Mouse (Mus musculus) right cerebral cortex, adult 2 months (tissue): Measurements from ENCODE around the gene Pacrg.

ENCODE experiments used
- DNase-seq, 2 experiments: peaks; one replicate each; pipeline ENCODE4 v3.0.0; 2021 to 2022; ENCODE audit warnings: low spot score in 2 of 2

Pacrg gene

DNA sequence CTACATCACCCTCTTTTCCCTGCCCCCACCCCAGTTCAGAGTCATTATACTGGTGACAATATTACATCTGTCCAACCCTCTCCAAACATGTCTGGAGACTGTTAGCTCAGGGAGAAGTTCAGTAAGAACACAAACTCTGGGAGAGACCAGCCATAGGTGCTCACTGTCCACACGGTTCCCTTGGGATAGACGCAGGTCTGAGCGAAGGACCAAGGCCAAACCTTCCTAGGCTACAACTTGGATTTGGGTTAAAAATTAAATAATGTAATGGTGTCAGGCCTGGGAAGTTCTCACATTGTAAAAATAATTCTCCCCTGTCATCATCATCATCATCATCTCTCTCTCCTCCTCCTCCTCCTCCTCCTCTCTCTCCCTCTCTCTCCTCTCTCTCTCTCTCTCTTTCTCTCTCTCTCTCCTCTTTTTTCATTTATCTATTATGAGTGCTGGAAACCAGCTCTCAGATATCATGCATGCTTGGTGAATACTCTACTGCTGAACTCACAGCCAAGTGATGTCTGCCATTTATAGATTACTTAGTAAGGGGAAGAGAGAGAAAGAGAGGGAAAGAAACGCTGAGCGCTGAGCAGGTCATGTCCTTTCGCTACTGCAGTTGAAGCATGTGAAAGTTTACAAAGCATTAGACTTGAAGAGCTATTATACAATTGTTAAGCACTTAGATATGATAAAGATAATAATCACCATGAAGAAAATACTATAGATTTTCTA lies 215.2 kb downstream of the Pacrg start:
- DNase-seq = no peak

DNA sequence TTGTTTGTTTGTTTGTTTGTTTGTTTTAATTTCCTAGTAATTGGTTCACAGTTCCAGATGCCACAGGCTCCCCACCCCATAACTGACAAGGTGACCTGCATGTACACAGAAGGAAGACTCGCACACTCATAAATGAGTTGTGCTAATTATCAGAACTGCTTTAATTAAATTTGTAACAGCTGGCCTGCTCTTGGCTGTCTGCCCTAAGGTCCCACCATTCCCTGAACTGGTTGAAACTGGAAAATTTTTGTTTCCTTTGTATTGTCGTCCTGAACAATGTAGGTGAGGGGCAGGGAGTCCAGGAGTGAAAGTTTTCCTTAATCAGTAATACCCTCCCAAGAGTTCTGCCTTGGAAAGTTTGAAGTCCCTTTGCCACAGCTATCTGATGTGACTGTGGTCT lies 219.5 kb downstream of the Pacrg start:
- DNase-seq = no peak

DNA sequence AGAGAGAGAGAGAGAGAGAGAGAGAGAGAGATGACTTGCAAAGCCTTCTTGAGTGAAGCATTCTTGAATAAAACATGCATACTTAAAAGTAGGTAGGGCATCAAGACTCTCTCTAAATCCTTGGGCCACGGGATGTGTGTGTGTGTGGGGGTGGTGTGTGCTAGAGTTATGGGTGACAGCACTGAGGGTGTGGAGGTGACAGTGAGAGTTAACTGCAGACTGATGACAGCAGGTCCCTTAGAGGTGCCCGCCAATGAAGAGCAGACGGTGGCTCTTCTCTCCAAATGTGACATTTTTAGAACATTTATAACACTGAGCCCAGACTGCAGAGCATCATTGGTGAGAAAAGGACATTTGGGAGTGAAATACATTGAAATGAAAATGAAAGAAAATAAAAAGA lies 220.2 kb downstream of the Pacrg start:
- peak; percentile 4 to 8 for DNase-seq

DNA sequence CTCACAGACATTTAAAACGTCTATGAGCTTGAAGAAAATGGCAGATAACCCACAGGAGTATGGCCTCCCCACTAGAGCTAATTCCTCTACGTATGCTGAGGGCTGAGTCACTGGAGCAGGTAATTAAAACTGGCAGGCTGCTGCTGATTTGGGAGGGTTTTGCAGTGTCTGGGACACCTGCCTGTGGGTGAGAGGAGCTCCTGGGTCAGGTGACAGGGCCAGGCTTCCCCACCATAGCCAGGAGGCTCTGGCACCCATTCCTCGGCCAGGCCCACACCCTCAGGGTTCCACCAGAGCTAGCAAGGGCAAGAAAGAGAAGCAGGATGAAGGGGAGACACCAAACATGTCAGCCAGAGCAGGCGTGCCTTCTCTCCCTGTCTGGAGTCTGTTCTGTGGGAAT lies 222.5 kb downstream of the Pacrg start:
- no peak for DNase-seq

DNA sequence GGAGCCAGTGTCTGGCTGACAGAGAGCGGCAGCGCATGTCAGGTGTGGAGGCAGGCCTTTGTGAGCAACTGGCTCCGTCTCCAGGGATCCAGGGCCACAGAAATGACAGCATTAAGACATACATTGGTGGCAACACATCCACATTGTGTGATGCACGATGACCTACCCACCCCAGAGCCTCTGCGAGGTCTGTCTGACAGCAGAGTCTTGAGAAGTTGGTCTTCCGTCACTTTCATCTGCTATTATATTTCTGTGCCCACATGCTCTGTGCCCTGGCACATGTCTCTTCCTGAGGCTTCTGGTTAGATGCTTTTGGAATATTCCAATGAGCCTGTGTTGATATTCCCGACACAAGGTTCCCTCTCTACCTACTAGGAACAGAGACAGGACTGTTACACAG lies 224.5 kb downstream of the Pacrg start:
- no peak for DNase-seq

DNA sequence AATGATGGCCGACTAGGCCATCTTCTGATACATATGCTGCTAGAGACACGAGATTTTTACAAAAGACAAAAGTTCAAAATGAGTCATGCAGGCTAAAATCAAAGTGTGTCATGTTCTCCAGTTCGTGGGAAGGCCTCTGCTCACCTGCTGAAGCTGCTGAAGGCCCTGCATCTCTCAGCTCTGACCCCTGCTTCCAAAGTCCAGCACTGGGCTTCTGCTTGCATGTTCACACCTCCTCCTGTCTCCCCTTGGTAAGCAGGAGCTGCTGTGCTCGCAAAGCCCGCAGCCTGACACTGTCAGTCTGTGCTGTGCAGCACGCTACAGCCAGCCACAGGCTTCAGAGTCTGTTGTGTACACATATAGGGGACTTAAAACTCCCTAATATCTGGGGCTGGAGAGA lies 225.4 kb downstream of the Pacrg start:
- no peak for DNase-seq

DNA sequence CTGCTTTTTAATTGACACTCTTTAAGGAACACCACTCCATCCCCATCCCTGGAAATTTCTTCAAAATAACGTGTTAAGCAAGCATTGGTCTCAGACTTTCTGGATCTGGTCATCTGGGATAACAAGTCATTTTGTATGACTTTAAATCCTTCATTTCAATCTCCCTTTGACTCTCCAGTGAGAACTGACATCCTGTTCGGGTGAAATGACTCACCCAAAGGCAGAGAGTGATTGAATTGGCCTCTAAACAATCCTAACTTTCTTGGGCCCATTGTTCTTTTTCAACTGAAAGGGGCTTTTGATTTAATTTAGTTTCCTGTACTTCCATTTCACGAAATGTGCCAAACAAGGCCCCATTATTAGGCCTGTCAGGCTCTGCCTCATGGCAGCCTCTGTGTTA lies 228.5 kb downstream of the Pacrg start:
- no peak for DNase-seq

DNA sequence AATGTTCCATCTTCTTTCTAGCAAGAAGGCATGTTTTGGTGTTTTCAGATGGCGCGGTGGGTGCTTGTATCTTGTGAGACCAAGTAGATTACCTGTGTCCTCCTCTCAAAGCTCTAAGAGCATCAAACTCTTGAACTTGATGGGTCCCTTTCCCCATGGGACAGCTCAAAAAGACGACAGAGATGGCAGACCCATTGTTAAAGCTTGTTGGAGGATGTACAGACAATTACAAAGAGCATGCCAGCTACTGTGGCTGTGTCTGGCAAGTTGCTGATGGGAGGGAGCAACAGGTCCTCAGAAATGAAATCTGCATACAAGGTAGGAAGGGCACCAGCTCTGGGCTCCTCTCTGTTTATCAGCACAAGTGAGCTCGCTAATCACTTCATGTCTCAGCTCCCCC lies 232.0 kb downstream of the Pacrg start:
- DNase-seq = no peak

DNA sequence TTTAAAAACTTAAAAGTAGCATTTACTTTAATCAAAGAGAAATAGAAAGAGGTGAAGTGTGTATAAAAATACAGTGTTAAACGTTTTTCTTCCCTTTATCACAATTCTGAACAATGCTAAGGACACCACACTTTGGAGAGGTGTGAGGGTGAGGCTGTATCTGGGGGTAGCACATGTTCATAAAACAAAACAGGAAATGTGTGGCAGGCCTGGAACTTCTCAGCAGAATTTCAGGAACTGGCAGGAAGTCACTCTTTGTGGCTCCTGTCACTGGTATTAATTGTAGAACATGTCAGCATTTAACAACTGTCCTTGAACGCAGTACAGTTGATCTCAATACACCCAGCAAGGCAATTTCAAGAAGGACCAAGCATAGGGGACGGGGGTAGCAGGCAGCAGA lies 234.0 kb downstream of the Pacrg start:
- no peak for DNase-seq

DNA sequence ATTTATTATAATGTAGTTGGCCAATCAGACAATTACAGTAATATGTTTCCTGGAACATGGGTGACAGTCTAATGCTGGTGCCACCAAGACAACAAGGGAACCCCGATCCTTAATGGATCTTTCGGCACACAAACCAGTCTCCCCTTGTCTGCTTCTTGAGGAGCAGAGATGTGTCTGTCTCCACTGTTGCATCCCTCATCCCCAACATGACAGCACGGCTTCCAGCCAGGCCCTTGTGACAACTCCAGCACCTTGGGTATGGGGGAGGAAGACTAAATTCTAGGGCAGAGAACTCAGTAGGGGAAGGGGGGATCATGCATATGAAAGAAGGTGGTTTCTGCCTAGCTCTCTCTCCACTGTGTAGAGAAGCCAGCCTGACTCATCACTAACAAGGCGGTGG lies 242.4 kb downstream of the Pacrg start:
- no peak for DNase-seq

DNA sequence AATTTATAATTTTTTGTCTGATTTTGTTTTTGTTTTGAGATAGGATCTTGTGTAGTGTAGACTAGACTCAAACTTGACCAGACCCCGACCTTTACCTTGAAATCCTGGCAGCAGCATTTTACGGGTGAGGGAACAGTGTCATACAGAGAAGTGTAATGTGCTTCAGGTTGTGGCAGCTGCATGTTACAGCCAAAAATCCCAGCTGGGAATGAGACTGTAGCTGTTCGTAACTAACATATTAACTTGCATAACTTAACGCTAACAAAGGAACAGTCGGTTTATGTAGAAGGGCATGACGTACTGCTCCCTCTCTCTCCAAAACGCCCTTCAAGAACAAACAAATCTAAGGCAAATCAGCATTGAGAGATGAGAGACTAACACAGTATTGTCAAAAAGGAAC lies 250.5 kb downstream of the Pacrg start:
- no peak for DNase-seq

DNA sequence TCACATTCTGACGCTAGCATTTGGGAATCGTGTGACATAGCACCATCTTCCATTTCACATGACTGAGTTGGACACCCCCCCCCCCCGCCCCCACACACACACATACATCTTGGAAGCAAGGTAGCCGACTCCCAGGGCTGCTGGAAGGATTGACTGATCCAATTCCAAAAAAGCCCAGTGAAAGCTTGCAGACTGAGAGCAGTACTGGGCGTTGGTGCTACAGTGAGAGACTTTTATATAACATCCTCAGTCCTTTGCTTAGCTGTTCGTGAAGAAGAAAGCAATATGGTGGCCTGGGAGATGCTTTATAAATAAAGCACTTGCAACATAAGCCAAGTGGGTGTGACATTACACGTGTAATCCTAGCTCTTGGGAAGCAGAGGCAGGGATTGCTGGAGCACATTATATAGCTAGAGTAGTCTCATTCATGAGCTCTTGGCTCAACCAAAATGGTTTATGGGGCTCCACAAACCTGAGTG lies 251.2 kb downstream of the Pacrg start:
- no peak for DNase-seq

DNA sequence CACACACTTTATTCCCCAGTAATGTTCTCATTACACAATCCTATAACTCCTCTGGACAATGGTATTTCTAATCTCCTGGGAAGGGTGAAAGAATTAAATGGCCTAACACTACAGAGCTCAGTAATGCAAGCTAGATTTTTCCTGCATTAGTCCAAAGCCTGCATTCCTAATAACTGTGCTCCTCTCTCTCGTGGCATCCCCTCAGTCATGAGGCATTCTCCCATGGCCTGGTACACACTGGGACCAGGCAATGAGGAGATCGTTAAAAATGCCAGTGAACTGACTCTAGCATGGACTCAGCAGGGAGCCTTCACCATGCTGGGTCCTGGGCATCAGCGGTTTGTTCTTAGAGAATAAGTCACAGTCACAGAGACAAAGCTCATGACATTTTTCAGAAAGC lies 256.8 kb downstream of the Pacrg start:
- no peak for DNase-seq

DNA sequence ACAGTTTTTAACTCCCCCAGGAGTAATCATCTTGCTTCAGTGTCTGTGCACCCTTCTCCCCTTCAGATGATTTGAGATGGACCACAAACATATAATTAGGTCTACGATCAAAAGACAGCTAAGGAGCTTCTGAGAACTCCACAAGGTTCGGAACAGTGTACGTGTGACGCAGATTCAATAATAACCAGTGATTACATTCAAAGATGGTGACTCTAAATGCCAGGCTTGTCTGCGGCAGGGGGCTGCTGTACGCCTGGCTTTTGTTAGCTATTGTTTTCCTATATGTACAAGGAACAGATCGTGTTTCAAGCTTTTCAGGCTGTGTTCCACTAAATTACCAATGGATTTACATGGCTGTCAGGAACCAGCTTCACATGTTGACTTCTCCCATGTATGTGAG lies 264.8 kb downstream of the Pacrg start:
- DNase-seq = no peak

DNA sequence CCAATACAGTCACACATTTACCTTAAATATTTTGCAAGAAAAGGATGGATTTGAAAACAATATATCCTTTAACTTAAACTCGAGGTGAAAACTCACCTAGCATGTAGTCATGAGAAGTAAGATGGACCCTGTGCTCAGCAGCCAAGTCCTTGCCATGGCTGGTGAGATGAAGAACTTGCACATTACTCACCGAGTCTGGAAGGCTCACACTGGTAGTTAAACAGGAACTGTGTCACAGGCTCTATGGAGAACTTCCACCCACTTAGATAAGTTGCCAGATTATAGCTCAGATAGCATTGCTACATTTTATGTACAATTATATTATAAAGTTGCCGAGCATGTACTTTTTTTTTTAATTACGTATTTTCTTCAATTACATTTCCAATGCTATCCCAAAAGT lies 267.7 kb downstream of the Pacrg start:
- no peak for DNase-seq

DNA sequence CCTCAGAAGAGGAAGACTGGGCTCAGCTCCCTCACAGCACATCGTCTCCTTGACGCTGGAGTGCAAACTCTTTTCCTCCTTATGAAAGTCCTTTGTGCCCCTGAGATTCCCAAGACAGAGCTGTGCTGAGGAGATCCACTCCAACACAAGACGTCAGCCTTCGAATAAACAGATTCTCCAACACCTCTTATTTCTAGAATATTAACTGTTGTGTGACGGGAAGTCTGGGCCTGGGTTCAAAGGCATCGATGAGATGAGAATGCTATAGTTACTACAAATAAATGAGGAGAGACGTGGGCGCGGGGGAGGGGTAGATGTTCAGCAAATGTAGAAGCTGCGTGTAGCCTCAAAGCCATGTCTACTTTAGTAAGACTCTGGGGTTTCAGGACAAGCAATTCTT lies 270.8 kb downstream of the Pacrg start:
- no peak for DNase-seq

DNA sequence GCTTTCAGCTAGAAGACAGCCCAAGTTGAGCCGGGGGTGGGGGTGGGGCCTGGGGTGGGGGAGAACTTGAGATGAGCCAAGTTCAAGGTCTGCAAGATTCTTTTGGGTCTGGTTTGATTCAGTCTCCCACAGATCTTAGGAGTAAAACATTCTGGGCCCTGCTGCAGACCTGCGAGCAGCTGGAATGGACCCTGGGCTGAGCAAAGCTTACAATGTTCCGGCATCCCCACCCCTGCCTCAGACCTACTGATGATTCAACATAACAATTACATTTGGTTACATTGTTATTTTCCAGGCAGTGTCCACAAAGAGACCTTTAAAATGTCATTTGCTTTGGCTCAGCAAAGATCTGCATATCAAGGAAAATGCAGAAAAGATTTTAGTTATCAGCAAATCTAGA lies 272.7 kb downstream of the Pacrg start:
- DNase-seq = no peak

DNA sequence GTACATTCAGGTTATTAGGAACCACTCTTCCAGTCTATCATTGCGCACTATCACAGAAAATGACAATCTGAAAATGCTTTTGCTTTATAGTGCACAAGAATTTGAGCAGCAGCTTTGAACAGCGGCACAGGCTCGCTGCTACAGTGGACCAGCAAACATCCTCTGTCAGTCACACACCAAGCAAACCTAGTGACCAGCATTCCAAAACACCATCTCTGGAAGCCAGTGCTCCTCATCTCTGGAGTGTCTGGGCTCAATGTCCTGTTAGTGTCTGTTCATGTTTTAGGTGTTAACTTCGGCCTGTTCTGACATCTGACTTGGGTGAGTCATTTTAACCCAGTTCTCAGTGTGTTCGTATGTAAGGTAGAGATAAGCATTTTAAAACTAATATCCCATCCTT lies 275.9 kb downstream of the Pacrg start:
- no peak for DNase-seq

DNA sequence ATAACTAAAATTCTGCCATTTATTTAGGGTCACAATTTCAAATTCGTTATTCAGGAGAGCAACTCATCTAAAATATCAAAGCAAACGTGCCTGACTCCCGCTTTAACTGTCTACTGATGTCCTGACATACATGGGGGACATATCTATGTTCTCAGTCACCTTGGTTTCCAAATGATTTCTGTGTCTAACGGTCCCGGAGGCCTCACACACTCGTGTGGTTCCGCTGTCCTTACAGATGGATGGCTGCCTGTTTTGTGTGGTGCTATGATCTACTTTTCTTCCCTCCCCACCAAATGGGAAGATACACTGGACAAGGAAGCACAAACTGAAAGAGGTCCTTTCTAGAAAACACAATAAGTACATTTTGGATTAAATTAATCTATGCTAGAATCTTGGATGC lies 277.2 kb downstream of the Pacrg start:
- DNase-seq = no peak

DNA sequence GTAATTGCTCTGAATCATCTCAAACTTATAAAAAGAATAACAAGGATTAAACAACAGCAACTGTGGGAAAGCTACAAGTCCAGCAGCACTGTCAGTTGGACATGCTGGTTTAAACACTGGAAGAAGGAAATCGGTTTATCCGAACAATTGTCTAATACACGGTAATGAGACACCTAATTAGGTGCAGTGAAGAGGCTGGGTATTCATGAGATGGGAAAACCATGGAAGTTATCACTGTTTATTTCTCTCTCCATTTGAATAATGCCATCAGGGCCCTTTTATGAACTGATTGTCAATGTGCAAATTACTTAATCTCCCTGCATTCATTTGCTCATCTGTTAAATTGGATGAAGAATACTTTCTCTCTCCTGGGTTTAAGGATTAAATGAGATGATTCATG lies 280.1 kb downstream of the Pacrg start:
- DNase-seq = no peak

DNA sequence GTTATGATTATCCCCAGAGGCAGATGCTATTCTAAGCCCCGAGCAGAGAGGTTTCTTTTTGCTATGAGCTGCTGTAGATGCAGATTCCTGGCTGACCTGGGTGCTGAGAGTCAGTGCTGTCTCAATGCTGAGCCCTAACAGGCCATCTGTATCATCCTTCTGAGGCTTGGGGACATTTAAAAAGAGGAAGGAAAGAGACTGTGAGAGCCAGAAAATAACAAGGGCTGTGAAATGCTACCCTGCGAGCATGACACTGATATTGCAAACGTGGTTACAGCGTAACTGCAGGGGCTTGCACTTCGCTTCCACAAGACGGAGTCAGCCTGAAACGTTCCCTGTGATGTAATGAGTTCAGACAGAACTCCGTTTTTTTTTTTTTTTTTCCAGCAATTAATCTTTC lies 281.4 kb downstream of the Pacrg start:
- no peak for DNase-seq

DNA sequence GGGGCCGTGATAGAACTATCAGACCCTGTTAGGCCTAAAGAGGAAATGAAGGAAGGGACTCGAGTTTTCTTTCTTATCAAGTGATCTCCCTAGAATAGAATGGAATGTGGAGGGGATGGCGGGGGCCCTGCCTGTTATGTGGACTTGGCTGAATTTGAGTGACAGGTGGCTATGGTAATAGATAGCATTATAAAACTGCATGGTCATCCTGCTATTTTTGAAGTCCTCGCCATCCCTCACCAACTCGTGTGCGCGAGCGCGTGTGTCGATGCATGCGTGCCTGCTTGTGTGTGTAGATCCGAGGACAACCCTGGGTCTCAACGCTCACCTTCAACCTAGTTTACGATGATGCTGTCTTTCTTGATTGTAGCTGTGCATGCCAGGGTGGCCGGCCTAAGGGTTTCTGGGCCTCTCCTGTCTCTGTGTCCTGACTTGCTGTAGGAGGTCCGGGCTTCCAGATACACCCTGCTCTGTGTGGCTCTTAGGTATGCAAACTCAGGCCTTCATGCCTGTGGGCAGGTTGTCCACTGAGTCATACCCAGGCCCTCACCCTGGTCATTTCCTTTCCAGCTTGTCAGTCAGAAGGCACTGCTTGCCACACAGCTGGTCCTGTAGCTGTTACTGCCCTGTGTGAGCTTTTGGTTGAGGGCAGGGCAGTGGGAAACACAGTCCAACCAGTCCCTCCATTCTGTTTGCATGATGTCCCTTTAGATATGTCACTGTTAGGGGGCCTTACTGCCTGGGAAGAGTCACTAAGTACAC lies 287.6 kb downstream of the Pacrg start:
- no peak for DNase-seq

DNA sequence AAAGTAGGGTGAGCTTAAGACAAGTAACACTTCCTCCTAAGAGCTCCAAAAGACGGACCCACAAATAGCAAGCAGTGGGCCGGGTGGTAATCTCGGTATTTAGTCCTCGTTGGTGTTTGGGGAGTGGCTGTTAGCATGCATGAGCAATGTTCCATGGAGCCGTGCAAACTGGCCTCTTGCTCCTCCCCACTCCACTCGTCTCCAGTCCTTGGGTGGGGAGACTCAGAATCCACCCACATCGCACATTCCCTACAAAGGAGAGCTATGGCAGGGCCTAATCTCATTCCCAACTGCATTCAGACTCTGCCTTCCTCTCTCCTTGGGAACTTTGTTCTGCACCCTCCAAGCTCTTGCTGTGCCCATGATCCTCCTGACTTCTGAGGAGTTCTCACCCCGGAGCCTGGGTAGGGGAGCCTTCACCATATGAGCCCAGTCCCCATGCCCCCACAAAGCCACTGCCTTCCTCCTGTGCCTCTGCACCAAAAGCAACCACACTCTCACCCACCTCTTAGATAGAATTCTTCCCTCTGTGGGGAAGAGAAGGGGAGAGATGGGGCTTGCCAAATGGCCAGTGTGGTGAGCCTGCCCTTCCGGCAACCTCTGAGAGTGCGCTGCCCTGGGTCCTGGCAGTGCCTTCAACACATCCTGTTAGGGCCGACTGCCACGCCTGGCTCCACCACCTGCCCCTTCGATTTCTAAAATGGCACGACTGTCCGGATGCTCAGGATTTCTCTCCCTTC lies 289.2 kb downstream of the Pacrg start:
- peak; percentile 31 to 33 for DNase-seq
